Mouse (Mus musculus) E14TG2a.4 (cell line): ENCODE data around the gene Sbds.
"Not testable (repeated sequence)": the region's sequence is repeated elsewhere in the genome, so short reads cannot be mapped to it uniquely, and the experiment has no call there.

Experiments
- H3K27me3 ChIP-seq: 2 replicates; pipeline ENCODE4 v1.6.1; 2014; ENCODE audit warnings: low read length, control low read depth; ENCODE audit not compliant: insufficient read depth
- H3K36me3 ChIP-seq: 2 replicates; pipeline ENCODE4 v1.6.1; 2014; ENCODE audit warnings: low read length, control low read depth; ENCODE audit not compliant: insufficient read depth
- H3K4me1 ChIP-seq: replicated peaks from 2 replicates; pipeline ENCODE4 v1.6.1; 2014; ENCODE audit warnings: low read depth, low read length, control low read depth
- H3K4me3 ChIP-seq: replicated peaks from 2 replicates; pipeline ENCODE4 v1.5.1; 2014; ENCODE audit warnings: mild to moderate bottlenecking, low read length
- H3K9me3 ChIP-seq: 2 replicates; pipeline ENCODE4 v1.6.1; 2014; ENCODE audit warnings: low read length, control low read depth
- CTCF ChIP-seq: conservative IDR thresholded peaks from 2 replicates; pipeline ENCODE4 v1.5.1; 2014; ENCODE audit warnings: low read length
- NANOG ChIP-seq: IDR thresholded peaks from 2 replicates; pipeline ENCODE4 v1.6.1; 2014; ENCODE audit warnings: borderline replicate concordance, low read length, mixed read lengths
- POU5F1 ChIP-seq: IDR thresholded peaks from 2 replicates; pipeline ENCODE4 v1.6.1; 2014; ENCODE audit warnings: low read length, borderline replicate concordance

The Sbds gene

DNA sequence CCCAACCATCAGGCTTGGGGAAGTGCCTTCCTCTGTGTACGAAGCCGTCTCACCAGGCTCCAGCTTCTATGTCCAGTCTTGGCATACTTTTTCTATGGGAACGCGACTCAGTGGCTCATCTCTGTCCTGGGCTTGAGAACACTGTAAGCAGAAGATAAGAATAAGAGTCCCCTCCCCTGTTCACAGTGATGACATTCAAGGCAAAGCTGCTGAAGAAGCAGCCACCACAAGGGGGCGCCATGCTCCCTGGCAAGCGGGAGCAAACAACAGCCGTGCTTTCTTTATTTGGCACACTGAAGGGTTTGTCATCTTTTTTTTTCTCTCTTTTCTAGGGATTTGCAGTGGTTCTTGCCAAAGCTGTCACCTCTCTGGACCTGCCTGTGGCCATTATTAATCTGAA, 11.3 kb upstream of the Sbds start:
- H3K4me1 ChIP-seq, result peaks cover 57% of the 10 kb centered on the region
- no peaks in the 10 kb centered on the region for H3K27me3 ChIP-seq
- H3K9me3 ChIP-seq, result no peaks in the 10 kb centered on the region
- peaks cover 96% of the 10 kb centered on the region for H3K36me3 ChIP-seq
- peak; percentile 95 for TF ChIP-seq CTCF
- no peak for TF ChIP-seq NANOG
- no peak overlapping the region for H3K4me3 ChIP-seq

DNA sequence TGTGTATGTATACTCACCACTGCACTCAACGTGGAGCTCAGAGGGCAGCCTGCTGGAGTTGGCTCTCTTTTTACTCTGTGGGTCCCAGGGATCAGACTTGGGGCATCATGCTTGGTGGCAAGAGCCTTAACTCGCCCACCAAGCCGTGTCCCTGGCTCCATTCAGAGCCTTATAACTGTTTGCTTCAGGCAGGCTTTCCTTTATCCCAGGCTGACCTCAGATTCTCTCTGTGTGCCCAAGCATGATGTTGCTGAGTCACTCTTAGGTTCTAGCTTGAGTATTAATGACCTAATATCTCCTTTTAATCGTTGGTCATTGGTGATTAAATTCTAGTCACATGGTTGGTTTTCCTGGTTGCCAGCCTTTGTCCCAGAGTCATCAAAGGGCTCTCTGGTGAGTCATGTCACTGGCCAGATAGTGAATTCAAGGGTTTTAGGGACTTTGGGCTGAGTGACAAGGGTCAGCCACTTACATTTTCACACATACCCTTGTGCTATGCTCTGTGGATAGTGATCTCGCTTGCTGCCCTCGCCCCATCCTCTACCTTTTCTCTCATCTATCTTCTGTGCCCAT, 9.2 kb upstream of the Sbds start:
- Histone ChIP-seq H3K4me1 (peaks cover 42% of the 10 kb centered on the region), H3K27me3 (no peaks in the 10 kb centered on the region), H3K36me3 (peaks cover 95% of the 10 kb centered on the region), H3K4me3 (no peak overlapping the region), H3K9me3 (no peaks in the 10 kb centered on the region)
- TF ChIP-seq POU5F1, result no peak
- TF ChIP-seq NANOG, result no peak
- TF ChIP-seq CTCF, result no peak

DNA sequence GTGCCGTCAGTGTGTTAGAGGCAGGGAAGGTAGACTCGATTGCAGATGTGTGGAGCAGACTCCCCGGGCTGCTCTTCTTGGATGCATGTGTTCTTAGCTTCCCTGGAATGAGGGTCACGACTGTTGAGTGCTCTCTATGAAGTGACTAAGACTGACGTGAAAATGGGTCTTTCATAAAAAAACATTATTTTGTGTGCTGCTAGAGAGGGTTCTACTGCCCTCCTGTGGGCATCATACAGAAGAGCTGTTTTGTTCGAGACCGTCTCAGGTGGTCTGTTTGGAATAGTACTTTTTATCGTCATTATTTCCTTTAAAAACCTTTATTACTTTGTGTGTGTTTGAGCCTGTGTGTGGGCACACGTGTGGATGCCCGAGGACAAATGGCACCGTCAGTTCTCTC, 8.1 kb upstream of the Sbds start:
- Histone ChIP-seq H3K36me3 (peaks cover 94% of the 10 kb centered on the region), H3K9me3 (no peaks in the 10 kb centered on the region), H3K4me1 (peaks cover 38% of the 10 kb centered on the region), H3K27me3 (no peaks in the 10 kb centered on the region), H3K4me3 (no peak overlapping the region)
- peak; percentile 28 for TF ChIP-seq CTCF
- no peak for TF ChIP-seq NANOG
- no peak for TF ChIP-seq POU5F1

DNA sequence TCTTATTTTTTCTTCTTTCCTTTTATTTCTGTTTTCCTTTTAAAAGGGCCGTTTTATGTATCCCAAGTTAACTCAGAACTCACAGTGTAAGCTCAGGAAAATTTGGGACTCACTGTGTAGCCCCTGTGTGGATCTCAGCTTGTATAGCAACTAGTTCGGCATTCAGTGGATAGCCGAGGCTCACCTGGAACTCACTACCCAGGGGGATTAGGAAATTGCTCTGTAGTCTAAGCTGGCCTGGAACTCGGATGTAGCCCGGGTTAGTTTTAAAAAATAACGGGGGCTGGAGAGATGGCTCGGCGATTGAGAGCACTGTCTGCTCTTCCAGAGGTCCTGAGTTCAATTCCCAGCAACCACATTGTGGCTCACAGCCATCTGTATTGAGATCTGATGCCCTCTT, 2.0 kb upstream of the Sbds start:
- TF ChIP-seq POU5F1, result no peak
- no peak for TF ChIP-seq NANOG
- no peak for TF ChIP-seq CTCF
- H3K9me3 ChIP-seq, result no peaks in the 10 kb centered on the region
- H3K27me3 ChIP-seq, result no peaks in the 10 kb centered on the region
- H3K4me1 ChIP-seq, result peaks cover 35% of the 10 kb centered on the region
- peak overlapping the region; percentile 96 for H3K4me3 ChIP-seq
- H3K36me3 ChIP-seq, result peaks cover 55% of the 10 kb centered on the region

DNA sequence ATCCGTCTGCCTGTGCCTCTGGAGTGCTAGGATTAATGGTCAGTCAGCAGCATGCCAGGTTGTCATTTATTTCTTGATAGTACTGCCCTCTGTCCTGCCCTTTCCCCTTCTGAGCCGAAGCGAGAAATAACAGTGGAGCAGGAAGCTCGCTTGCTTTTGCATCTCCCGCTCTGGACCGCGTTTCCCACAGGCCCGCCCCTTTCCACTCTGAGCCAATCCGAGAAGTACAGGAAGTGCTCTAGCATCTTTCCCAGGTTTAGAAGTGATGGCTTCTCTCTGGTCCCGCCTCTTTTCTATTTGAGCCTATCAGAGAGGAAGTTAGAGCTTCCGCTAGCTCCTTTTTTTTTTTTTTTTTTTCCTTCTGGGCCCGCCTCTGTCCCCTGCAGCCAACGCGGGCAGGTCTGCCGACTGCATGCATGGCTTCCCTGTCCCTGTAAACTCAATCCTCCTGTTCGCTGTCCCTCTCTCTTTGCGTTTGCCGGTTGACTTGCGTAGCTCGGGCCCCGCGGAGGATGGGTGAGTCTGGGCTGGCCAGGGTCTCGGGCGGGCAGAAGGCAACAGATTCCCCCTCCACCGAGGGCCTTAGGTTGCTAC, 1.4 kb upstream of the Sbds start:
- Histone ChIP-seq H3K4me3 (peak overlapping the region; percentile 96), H3K4me1 (peaks cover 36% of the 10 kb centered on the region), H3K27me3 (no peaks in the 10 kb centered on the region), H3K36me3 (peaks cover 55% of the 10 kb centered on the region), H3K9me3 (no peaks in the 10 kb centered on the region)
- no peak for TF ChIP-seq NANOG
- TF ChIP-seq POU5F1, result no peak
- no peak for TF ChIP-seq CTCF

DNA sequence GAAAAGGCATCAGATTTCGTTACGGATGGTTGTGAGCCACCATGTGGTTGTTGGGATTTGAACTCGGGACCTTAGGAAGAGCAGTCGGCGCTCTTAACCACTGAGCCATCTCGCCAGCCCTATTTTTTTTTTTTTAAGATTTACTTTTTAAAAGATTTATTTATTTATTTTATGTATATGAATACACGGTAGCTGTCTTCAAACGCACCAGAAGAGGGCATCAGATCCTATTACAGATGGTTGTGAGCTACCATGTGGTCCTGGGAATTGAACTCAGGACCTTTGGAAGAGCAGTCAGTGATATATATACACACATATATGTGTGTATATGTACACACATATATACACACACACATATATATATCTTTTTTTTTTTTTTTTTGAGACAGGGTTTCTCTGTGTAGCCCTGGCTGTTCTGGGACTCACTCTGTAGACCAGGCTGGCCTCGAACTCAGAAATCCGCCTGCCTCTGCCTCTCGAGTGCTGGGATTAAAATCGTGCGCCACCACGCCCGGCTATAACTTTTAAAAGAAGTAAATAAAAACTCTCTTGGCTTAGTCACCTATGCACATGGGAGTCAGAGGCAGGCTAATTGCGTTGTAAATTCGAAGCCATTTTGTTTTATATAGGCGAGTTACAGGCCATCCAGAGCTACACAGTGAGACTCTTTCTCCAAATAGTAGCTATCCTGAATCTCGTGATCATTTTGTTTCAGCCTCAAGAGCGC, 632 bp upstream of the Sbds start:
- Histone ChIP-seq H3K36me3 (peaks cover 55% of the 10 kb centered on the region), H3K4me1 (peaks cover 40% of the 10 kb centered on the region), H3K4me3 (peak overlapping the region; percentile 96)
- not testable (repeated sequence) for H3K27me3 ChIP-seq, H3K9me3 ChIP-seq

DNA sequence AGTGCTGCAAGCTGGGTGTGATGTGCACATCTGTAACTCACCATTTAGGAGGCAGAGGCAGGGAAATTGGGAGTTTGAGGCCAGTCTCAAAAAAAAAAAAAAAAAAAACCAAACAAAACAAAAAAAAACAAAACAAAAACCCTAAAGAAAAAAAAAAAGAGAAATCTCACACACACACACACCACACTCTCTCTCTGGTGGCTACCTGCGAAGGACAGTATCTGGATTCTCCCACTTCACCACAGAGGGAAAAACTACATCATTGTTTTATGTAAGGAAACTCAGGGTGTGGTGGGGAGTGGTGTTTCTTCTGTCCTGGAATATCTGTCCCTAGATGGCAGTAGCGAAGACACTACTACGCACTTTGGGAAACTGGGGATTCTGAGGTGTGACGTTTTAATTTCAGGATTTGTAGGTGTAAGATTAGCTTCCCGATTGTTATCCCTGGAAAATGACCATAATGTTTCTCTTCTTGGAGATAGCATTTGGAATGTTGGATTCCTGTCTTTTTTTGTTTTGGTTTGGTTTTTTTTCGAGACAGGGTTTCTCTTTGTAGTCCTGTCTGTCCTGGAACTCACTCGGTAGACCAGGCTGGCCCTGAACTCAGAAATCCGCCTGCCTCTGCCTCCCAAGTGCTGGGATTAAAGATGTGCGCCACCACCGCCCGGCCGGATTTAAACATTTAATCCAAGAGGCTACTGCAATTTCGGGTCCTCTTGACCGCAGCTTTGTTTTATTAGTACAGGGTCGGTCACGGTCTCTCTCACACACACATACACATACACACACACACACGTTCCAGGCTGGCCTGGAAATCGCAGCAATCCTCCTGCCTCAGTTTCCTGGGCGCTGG, 940 bp downstream of the Sbds start:
- peaks cover 56% of the 10 kb centered on the region for H3K36me3 ChIP-seq
- H3K4me3 ChIP-seq, result peak overlapping the region; percentile 96
- TF ChIP-seq CTCF (peak; percentile 25), POU5F1 (no peak)
- H3K27me3 ChIP-seq, result no peaks in the 10 kb centered on the region
- H3K4me1 ChIP-seq, result peaks cover 41% of the 10 kb centered on the region
- no peaks in the 10 kb centered on the region for H3K9me3 ChIP-seq

DNA sequence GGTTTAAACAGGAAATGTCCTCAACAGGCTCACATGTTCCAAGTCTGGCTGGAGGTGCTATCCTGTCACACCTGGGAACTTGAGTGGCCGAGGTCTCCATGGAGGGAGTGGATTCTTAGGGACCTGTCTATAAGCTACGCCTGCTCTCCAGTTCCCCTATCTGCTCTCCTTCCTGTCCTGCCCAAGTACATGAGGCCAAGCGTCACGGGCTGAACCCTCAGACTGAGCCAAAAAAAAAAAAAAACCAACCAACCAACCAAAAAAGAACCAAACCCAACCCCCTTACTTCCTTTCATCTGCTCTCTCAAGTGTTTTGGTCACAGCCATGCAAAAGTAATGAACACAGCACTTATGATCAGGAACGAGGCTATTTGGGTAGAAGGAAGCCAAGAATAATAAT, 7.5 kb downstream of the Sbds start:
- no peaks in the 10 kb centered on the region for H3K9me3 ChIP-seq
- H3K4me3 ChIP-seq, result no peak overlapping the region
- H3K36me3 ChIP-seq, result peaks cover 100% of the 10 kb centered on the region
- no peaks in the 10 kb centered on the region for H3K27me3 ChIP-seq
- no peak for TF ChIP-seq CTCF
- TF ChIP-seq NANOG, result no peak
- no peak for TF ChIP-seq POU5F1
- H3K4me1 ChIP-seq, result peaks cover 31% of the 10 kb centered on the region
